Mouse (Mus musculus) CH12.LX (cell line): Measurements from ENCODE around the gene Ccdc171. TPM values are rescaled to one million over a fixed set of nuclear protein-coding genes. Genes with fewer than 3 reads are reported as not detected.

Experiments used
- DNase-seq: peaks from one replicate; pipeline ENCODE4 v3.0.0-alpha.2; 2013; ENCODE audit errors: extremely low read depth
- H3K27ac ChIP-seq: 2 replicates; pipeline ENCODE4 v1.5.1; 2012; ENCODE audit warnings: low read depth, mild to moderate bottlenecking, control low read depth, moderate library complexity; ENCODE audit not compliant: insufficient read depth
- H3K27me3 ChIP-seq: replicated peaks from 2 replicates; pipeline ENCODE3; 2012; ENCODE audit warnings: inconsistent platforms
- H3K36me3 ChIP-seq, 2 experiments: replicated peaks in 1 of 2; 2 replicates each; pipeline versions ENCODE3 to v1.6.1; 2012; ENCODE audit warnings: inconsistent platforms in 1 of 2, low read length in 1 of 2, mild to moderate bottlenecking in 1 of 2, mixed read lengths in 1 of 2, moderate library complexity in 1 of 2; ENCODE audit not compliant: control insufficient read depth in 1 of 2, insufficient read depth in 1 of 2
- H3K4me1 ChIP-seq, 2 experiments: 2 replicates each; pipeline ENCODE4 v1.6.1; 2012; ENCODE audit warnings: inconsistent platforms in 1 of 2, moderate library complexity in 1 of 2; ENCODE audit not compliant: insufficient read depth in 2 of 2, control insufficient read depth in 1 of 2
- H3K4me2 ChIP-seq: 2 replicates; pipeline ENCODE4 v1.6.1; 2012; ENCODE audit warnings: low read depth, mild to moderate bottlenecking, control low read depth; ENCODE audit not compliant: poor library complexity, insufficient read depth, severe bottlenecking
- H3K4me3 ChIP-seq, 3 experiments: fragments of 150-350 bp in 1 of 3; sonication (generic) in 1 of 3; replicated peaks in 1 of 3; 2 replicates each; pipeline versions ENCODE3 to v1.5.1; 2011 to 2012; ENCODE audit warnings: low read depth in 2 of 3, low read length in 2 of 3, mild to moderate bottlenecking in 2 of 3, moderate library complexity in 2 of 3, control low read depth in 1 of 3, improper control_type of control experiment in 1 of 3, inconsistent platforms in 1 of 3, mixed read lengths in 1 of 3; ENCODE audit not compliant: poor library complexity in 1 of 3
- H3K79me2 ChIP-seq: replicated peaks from 2 replicates; pipeline ENCODE4 v1.6.1; 2012; ENCODE audit warnings: mild to moderate bottlenecking, moderate library complexity; ENCODE audit not compliant: control insufficient read depth, poor library complexity, insufficient read depth, severe bottlenecking; ENCODE audit errors: extremely low read depth
- H3K9ac ChIP-seq: 2 replicates; pipeline ENCODE4 v1.6.1; 2012; ENCODE audit warnings: low read depth, mild to moderate bottlenecking, control low read depth, moderate library complexity; ENCODE audit not compliant: insufficient read depth
- H3K9me3 ChIP-seq: replicated peaks from 2 replicates; pipeline ENCODE3; 2012; ENCODE audit warnings: low read length, inconsistent platforms, mixed read lengths
- BHLHE40 ChIP-seq: IDR thresholded peaks from 2 replicates; pipeline ENCODE4 v1.6.1; 2011; ENCODE audit warnings: mild to moderate bottlenecking, low read depth, low read length, improper control_type of control experiment
- CHD1 ChIP-seq: IDR thresholded peaks from 2 replicates; pipeline ENCODE4 v1.6.1; 2012; ENCODE audit warnings: low read depth, low read length, improper control_type of control experiment, inconsistent platforms
- E2F4 ChIP-seq: IDR thresholded peaks from 2 replicates; pipeline ENCODE4 v1.6.1; 2011; ENCODE audit warnings: low read depth, low read length, improper control_type of control experiment; ENCODE audit not compliant: insufficient replicate concordance
- ELF1 ChIP-seq: IDR thresholded peaks from 2 replicates; pipeline ENCODE4 v1.6.1; 2014; ENCODE audit warnings: low read depth, mild to moderate bottlenecking, inconsistent platforms, low read length, improper control_type of control experiment
- EP300 ChIP-seq: IDR thresholded peaks from 2 replicates; pipeline ENCODE4 v1.6.1; 2011; ENCODE audit warnings: low read length, improper control_type of control experiment
- ETS1 ChIP-seq: conservative IDR thresholded peaks from 2 replicates; pipeline ENCODE4 v1.6.1; 2012; ENCODE audit warnings: low read depth, mild to moderate bottlenecking, inconsistent platforms, low read length, improper control_type of control experiment, moderate library complexity
- GABPA ChIP-seq: IDR thresholded peaks from 2 replicates; pipeline ENCODE4 v1.6.1; 2012; ENCODE audit warnings: low read depth, low read length, improper control_type of control experiment, inconsistent platforms; ENCODE audit not compliant: insufficient replicate concordance
- KAT2A ChIP-seq: IDR thresholded peaks from 2 replicates; pipeline ENCODE4 v1.6.1; 2012; ENCODE audit warnings: low read length, improper control_type of control experiment, inconsistent platforms; ENCODE audit not compliant: insufficient replicate concordance
- MAX ChIP-seq: IDR thresholded peaks from 2 replicates; pipeline ENCODE4 v1.6.1; 2011; ENCODE audit warnings: low read length, improper control_type of control experiment
- MXI1 ChIP-seq: IDR thresholded peaks from 2 replicates; pipeline ENCODE4 v1.6.1; 2011; ENCODE audit warnings: mild to moderate bottlenecking, low read depth, low read length, improper control_type of control experiment
- MYC ChIP-seq: IDR thresholded peaks from 2 replicates; pipeline ENCODE4 v1.6.1; 2011; ENCODE audit warnings: low read depth, mild to moderate bottlenecking, improper control_type of control experiment, low read length
- NELFE ChIP-seq: IDR thresholded peaks from 2 replicates; pipeline ENCODE4 v1.6.1; 2011; ENCODE audit warnings: low read depth, low read length, improper control_type of control experiment
- PAX5 ChIP-seq: IDR thresholded peaks from 2 replicates; pipeline ENCODE4 v1.6.1; 2012; ENCODE audit warnings: low read length, inconsistent platforms, mixed read lengths
- RAD21 ChIP-seq: IDR thresholded peaks from 2 replicates; pipeline ENCODE4 v1.6.1; 2011; ENCODE audit warnings: low read depth, mild to moderate bottlenecking, low read length, improper control_type of control experiment, moderate library complexity
- SIN3A ChIP-seq: IDR thresholded peaks from 2 replicates; pipeline ENCODE4 v1.6.1; 2012; ENCODE audit warnings: low read length, improper control_type of control experiment, inconsistent platforms
- UBTF ChIP-seq: IDR thresholded peaks from 2 replicates; pipeline ENCODE4 v1.6.1; 2012; ENCODE audit warnings: low read depth, mild to moderate bottlenecking, inconsistent platforms, low read length, improper control_type of control experiment, moderate library complexity
- USF2 ChIP-seq: conservative IDR thresholded peaks from 2 replicates; pipeline ENCODE4 v1.6.1; 2011; ENCODE audit warnings: low read depth, low read length, improper control_type of control experiment
- ZC3H11A ChIP-seq: IDR thresholded peaks from 2 replicates; pipeline ENCODE4 v1.6.1; 2012; ENCODE audit warnings: low read depth, mild to moderate bottlenecking, inconsistent platforms, low read length, improper control_type of control experiment
- ZKSCAN1 ChIP-seq: IDR thresholded peaks from 2 replicates; pipeline ENCODE4 v1.6.1; 2012; ENCODE audit warnings: low read depth, inconsistent platforms, low read length, improper control_type of control experiment, borderline replicate concordance
- ZNF384 ChIP-seq: IDR thresholded peaks from 2 replicates; pipeline ENCODE4 v1.6.1; 2012; ENCODE audit warnings: low read depth, low read length, improper control_type of control experiment, inconsistent platforms
- dilution Hi-C: fragments of 300-500 bp; cut with MboI; formaldehyde crosslinking; loops from 2 replicates; pipeline ENCODE4 v1.14.3; 2020; ENCODE audit warnings: low sequenced_read_pairs; ENCODE audit not compliant: extremely low pct_unique_long_range_greater_than_20kb, extremely low pct_ligation_motif_present
- in situ Hi-C: fragments of 300-500 bp; cut with MboI; formaldehyde crosslinking; loops from 3 replicates; pipeline ENCODE4 v1.14.3; 2019; ENCODE audit warnings: low sequenced_read_pairs, low pct_ligation_motif_present, low pct_unique_long_range_greater_than_20kb, mixed read lengths
- polyA plus RNA-seq: library from polyadenylated mRNA; unstranded; fragments of >175 nt; gene quantifications from 2 replicates; pipeline ENCODE4 v1.2.1, GENCODE M21; 2012; ENCODE audit warnings: low read depth; ENCODE audit not compliant: insufficient read length
- total RNA-seq, 2 experiments: library from RNA; depleted of rRNA; stranded (reverse); fragments of 300-350 nt in 1 of 2; fragments of >200 nt in 1 of 2; gene quantifications; 2 replicates each; pipeline ENCODE4 v1.2.3; 2012 to 2014

Ccdc171 gene
- total and polyA plus RNA-seq, 3 experiments: 0.93 to 2.2 (median 1.5) TPM

GRCm38 (mm10) chr4:83797976-83798375, 272.6 kb downstream of the Ccdc171 start:
- H3K4me1 ChIP-seq: no peaks in the 10 kb centered on the region
- no peak overlapping the region for H3K4me2 ChIP-seq
- no peaks in the 10 kb centered on the region for H3K27me3 ChIP-seq
- no peaks in the 10 kb centered on the region for H3K9me3 ChIP-seq
- no peak overlapping the region for H3K27ac ChIP-seq
- no peaks in the 10 kb centered on the region for H3K79me2 ChIP-seq
- no peak overlapping the region for H3K4me3 ChIP-seq
- dilution Hi-C loops (no loop called here), in situ Hi-C loops (no loop called here)
- no peak for TF ChIP-seq CHD1
- no peak for TF ChIP-seq KAT2A
- no peak for TF ChIP-seq ZC3H11A
- TF ChIP-seq SIN3A: no peak
- no peak for TF ChIP-seq ZNF384
- TF ChIP-seq MYC: no peak
- no peak for TF ChIP-seq RAD21
- TF ChIP-seq PAX5: no peak
- TF ChIP-seq ETS1: no peak
- H3K9ac ChIP-seq: no peak overlapping the region
- no peak for DNase-seq
- no peaks in the 10 kb centered on the region for H3K36me3 ChIP-seq

GRCm38 (mm10) chr4:83798674-83799430, 273.5 kb downstream of the Ccdc171 start:
- Histone ChIP-seq H3K9ac (no peak overlapping the region), H3K9me3 (no peaks in the 10 kb centered on the region), H3K4me2 (no peak overlapping the region), H3K27me3 (no peaks in the 10 kb centered on the region), H3K4me3 (no peak overlapping the region), H3K36me3 (no peaks in the 10 kb centered on the region), H3K27ac (no peak overlapping the region), H3K4me1 (no peaks in the 10 kb centered on the region), H3K79me2 (no peaks in the 10 kb centered on the region)
- no peak for TF ChIP-seq NELFE
- TF ChIP-seq ELF1: no peak
- no peak for TF ChIP-seq BHLHE40
- TF ChIP-seq E2F4: no peak
- no peak for TF ChIP-seq ZKSCAN1
- TF ChIP-seq UBTF: no peak
- TF ChIP-seq ETS1: no peak
- no peak for TF ChIP-seq MXI1
- no peak for TF ChIP-seq GABPA
- TF ChIP-seq MAX: no peak
- TF ChIP-seq EP300: no peak
- no peak for TF ChIP-seq USF2
- DNase-seq: no peak
- dilution Hi-C loops: no loop called here
- in situ Hi-C loops: no loop called here
